8 mouse cellular contexts compared by ENCODE assay signal in the genomic region with DNA sequence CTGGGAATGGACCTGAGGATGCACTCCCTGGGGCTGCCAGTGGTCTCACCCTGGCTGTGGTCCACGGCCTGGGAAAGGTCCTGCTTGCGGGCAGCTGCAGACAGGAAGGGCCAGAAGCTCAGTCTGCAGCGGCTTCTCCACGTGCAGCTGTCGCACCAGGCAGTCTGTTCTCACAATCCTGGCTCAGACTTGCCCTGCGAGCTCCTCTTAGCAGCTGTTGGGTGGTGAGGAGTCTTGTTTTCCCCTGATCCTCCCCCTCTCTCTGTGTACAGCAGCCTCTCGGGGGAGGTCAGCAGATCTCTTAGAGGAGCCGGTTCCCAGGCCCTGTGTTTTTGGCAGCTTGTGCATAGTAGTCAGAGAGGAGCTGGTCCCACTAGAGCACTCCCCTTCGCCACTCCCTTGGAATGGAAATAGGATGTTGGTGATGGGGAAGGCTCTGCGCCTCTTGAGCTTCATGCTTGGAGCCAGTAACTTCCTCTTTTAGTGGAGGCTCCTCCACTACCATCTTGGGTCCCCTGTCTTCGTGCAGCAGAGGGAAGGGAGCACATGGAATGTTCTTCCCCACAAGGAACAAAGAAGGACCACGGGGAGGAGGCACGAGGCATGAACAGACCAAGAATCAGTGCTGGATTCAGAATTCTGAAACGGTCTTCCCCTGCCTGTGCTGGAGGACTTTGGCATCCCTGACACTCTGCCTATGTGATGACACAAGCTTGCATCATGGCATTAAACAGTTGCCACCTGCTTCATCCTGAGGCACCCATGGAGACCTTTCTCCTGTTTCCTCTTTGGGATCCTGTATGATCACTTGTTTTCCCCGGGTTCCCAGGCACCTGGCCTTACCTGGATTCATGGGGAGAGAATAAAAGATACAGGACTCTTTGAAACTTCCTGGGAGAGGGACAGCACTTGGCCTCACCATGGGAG. TPM values are rescaled to one million over a fixed set of nuclear protein-coding genes. Genes with fewer than 3 reads are reported as not detected.
DNase-seq lines count a peak whose midpoint lies in the region; ATAC-seq and TF ChIP-seq lines count a peak whose summit lies in the region.
"Had no signal": no experiment of that assay in that cellular context is flagged by ENCODE, and none has a peak within 500 bp of the region (broad histone marks: within the 10 kb centered on the region; RNA-seq: fewer than 3 reads in every experiment).

No protein-coding gene starts in this region.

- no peak overlapping the region for H3K4me2 ChIP-seq in midbrain, embryonic 13.5 days (replicated peaks)
- H3K4me2 ChIP-seq in hindbrain, embryonic 14.5 days (replicated peaks) = no peak overlapping the region
- H3K4me2 ChIP-seq in lung, embryonic 16.5 days (ENCODE audit: low read depth, low read length) = no peak overlapping the region
- no peak overlapping the region for H3K4me2 ChIP-seq in stomach, postnatal 0 days (replicated peaks; ENCODE audit: low read depth)

- no peak overlapping the region for H3K4me3 ChIP-seq in midbrain, embryonic 13.5 days (replicated peaks)
- no peak overlapping the region for H3K4me3 ChIP-seq in midbrain, embryonic 10.5 days
- no peak overlapping the region for H3K4me3 ChIP-seq in gastrocnemius, adult 2 months
- no peak overlapping the region for H3K4me3 ChIP-seq in hindbrain, embryonic 14.5 days (replicated peaks; ENCODE audit: low read length)
- no peak overlapping the region for H3K4me3 ChIP-seq in lung, embryonic 16.5 days (ENCODE audit: low read length)
- H3K4me3 ChIP-seq in stomach, postnatal 0 days (ENCODE audit: low read depth, low read length) = no peak overlapping the region

- H3K4me1 ChIP-seq in midbrain, embryonic 13.5 days (replicated peaks) = 0 out of 2 replicates have a peak, but pooled peaks cover 3% of the 10 kb centered on the region
- H3K4me1 ChIP-seq in midbrain, embryonic 10.5 days = peaks cover 7% of the 10 kb centered on the region; the same call in 1 of the 2 replicates
- H3K4me1 ChIP-seq in hindbrain, embryonic 14.5 days (replicated peaks; ENCODE audit: control insufficient read depth, insufficient read depth, low read length) = no peaks in the 10 kb centered on the region
- peaks cover 24% of the 10 kb centered on the region for H3K4me1 ChIP-seq in lung, embryonic 16.5 days (replicated peaks; ENCODE audit: control insufficient read depth, insufficient read depth, low read length)
- H3K4me1 ChIP-seq in stomach, postnatal 0 days (replicated peaks; ENCODE audit: control insufficient read depth, insufficient read depth) = peaks cover 2% of the 10 kb centered on the region; the same call in 1 of the 2 replicates

- intact Hi-C loops in gastrocnemius, adult 2 months (cut with DNase I) = no loop called here

- H3K9ac ChIP-seq in midbrain, embryonic 13.5 days (replicated peaks) = peak overlapping the region; percentile 50
- no peak overlapping the region for H3K9ac ChIP-seq in hindbrain, embryonic 14.5 days
- no peak overlapping the region for H3K9ac ChIP-seq in lung, embryonic 16.5 days (ENCODE audit: low read length)
- no peak overlapping the region for H3K9ac ChIP-seq in stomach, postnatal 0 days (ENCODE audit: low read length)
- H3K9ac ChIP-seq: liver, embryonic 14.5 days had no signal

- H3K27me3 ChIP-seq in midbrain, embryonic 13.5 days = no peaks in the 10 kb centered on the region
- H3K27me3 ChIP-seq in midbrain, embryonic 10.5 days (ENCODE audit: low read depth, poor library complexity, severe bottlenecking) = no peaks in the 10 kb centered on the region
- no peaks in the 10 kb centered on the region for H3K27me3 ChIP-seq in hindbrain, embryonic 14.5 days (ENCODE audit: control insufficient read depth, insufficient read depth, low read length)
- no peaks in the 10 kb centered on the region for H3K27me3 ChIP-seq in lung, embryonic 16.5 days (ENCODE audit: control insufficient read depth, insufficient read depth, low read depth, low read length)
- no peaks in the 10 kb centered on the region for H3K27me3 ChIP-seq in stomach, postnatal 0 days (ENCODE audit: control insufficient read depth, insufficient read depth, low read length)

- TF ChIP-seq EP300 in stomach, postnatal 0 days (optimal IDR thresholded peaks at IDR 0.05) = no peak

- H3K27ac ChIP-seq in midbrain, embryonic 13.5 days = no peak overlapping the region
- no peak overlapping the region for H3K27ac ChIP-seq in midbrain, embryonic 10.5 days (replicated peaks)
- peak overlapping the region; percentile 80 for H3K27ac ChIP-seq in gastrocnemius, adult 2 months
- 0 out of 2 replicates have a peak overlapping the region, but pooled peaks have one; percentile 5 for H3K27ac ChIP-seq in hindbrain, embryonic 14.5 days
- peak overlapping the region; percentile 72 for H3K27ac ChIP-seq in lung, embryonic 16.5 days (ENCODE audit: low read length)
- H3K27ac ChIP-seq in stomach, postnatal 0 days (replicated peaks) = peak overlapping the region; percentile 71
- H3K27ac ChIP-seq: liver, embryonic 14.5 days had no signal

- DNase-seq in midbrain, embryonic 10.5 days (ENCODE audit: low spot score) = no peak
- DNase-seq in gastrocnemius, adult 2 months = peak; percentile 80
- no peak for DNase-seq in hindbrain, embryonic 14.5 days (ENCODE audit: low spot score)
- DNase-seq in stomach, postnatal 0 days (ENCODE audit: low spot score) = peak; percentile 39

- 70% methylated on average over 15 of the region's 15 CpGs for WGBS in midbrain, embryonic 13.5 days
- 76% methylated on average over 15 of the region's 15 CpGs for WGBS in midbrain, embryonic 10.5 days
- 69% methylated on average over 15 of the region's 15 CpGs for WGBS in hindbrain, embryonic 14.5 days
- WGBS in lung, embryonic 16.5 days = 64% methylated on average over 15 of the region's 15 CpGs
- WGBS in stomach, postnatal 0 days = 53% methylated on average over 15 of the region's 15 CpGs

- 0 out of 2 replicates have a peak, but pooled peaks cover 6% of the 10 kb centered on the region for H3K36me3 ChIP-seq in midbrain, embryonic 13.5 days
- peaks cover 24% of the 10 kb centered on the region for H3K36me3 ChIP-seq in midbrain, embryonic 10.5 days
- no peaks in the 10 kb centered on the region for H3K36me3 ChIP-seq in hindbrain, embryonic 14.5 days (replicated peaks; ENCODE audit: control insufficient read depth, insufficient read depth)
- H3K36me3 ChIP-seq in lung, embryonic 16.5 days (ENCODE audit: control insufficient read depth, insufficient read depth, low read length) = peaks cover 16% of the 10 kb centered on the region
- peaks cover 12% of the 10 kb centered on the region; the same call in 1 of the 2 replicates for H3K36me3 ChIP-seq in stomach, postnatal 0 days (ENCODE audit: control insufficient read depth, insufficient read depth, low read length)

- no peak for ATAC-seq in midbrain, embryonic 13.5 days
- ATAC-seq in hindbrain, embryonic 14.5 days (ENCODE audit: low FRiP score) = no peak
- ATAC-seq in lung, embryonic 16.5 days (ENCODE audit: low read depth) = peak; percentile 87
- peak; percentile 79 for ATAC-seq in stomach, postnatal 0 days (ENCODE audit: low FRiP score, low TSS enrichment)
- no peak for ATAC-seq in inflammation-experienced regulatory T-cells, adult 6 months

- H3K9me3 ChIP-seq in midbrain, embryonic 13.5 days = no peaks in the 10 kb centered on the region
- H3K9me3 ChIP-seq in midbrain, embryonic 10.5 days (replicated peaks) = no peaks in the 10 kb centered on the region
- H3K9me3 ChIP-seq in hindbrain, embryonic 14.5 days (ENCODE audit: control insufficient read depth, low read length) = no peaks in the 10 kb centered on the region
- H3K9me3 ChIP-seq in lung, embryonic 16.5 days (ENCODE audit: control insufficient read depth, low read length) = no peaks in the 10 kb centered on the region
- H3K9me3 ChIP-seq in stomach, postnatal 0 days (ENCODE audit: control insufficient read depth, low read length) = no peaks in the 10 kb centered on the region

- no peak for TF ChIP-seq CTCF in gastrocnemius, adult 2 months (IDR thresholded peaks at IDR 0.05)
- TF ChIP-seq CTCF in stomach, postnatal 0 days (IDR thresholded peaks at IDR 0.05; ENCODE audit: low read depth) = no peak

RNA-seq across cellular contexts. Expression of a gene that starts 14.3 kb away (rescaled TPM):
- 149 and 151 TPM in 2 replicates for polyA plus RNA-seq in midbrain, embryonic 13.5 days (2015; fragmentation: Nextera tagmentation; extraction: Ambion mirVana)
- 123 and 131 TPM in 2 replicates for polyA plus RNA-seq in midbrain, embryonic 10.5 days (2016; fragmentation: Nextera tagmentation; extraction: Ambion mirVana)
- 10 to 100 TPM; 42.4 to 49.5 TPM for total RNA-seq in gastrocnemius, adult 2 months (2021)
- 144 and 153 TPM in 2 replicates for polyA plus RNA-seq in hindbrain, embryonic 14.5 days (2014; fragmentation: Nextera tagmentation; extraction: Ambion mirVana)
- polyA plus RNA-seq in lung, embryonic 16.5 days (2015; fragmentation: Nextera tagmentation; extraction: Ambion mirVana) = 91.1 and 92.7 TPM in 2 replicates
- polyA plus RNA-seq in stomach, postnatal 0 days (2015; fragmentation: Nextera tagmentation; extraction: Ambion mirVana) = 106 and 110 TPM in 2 replicates
- polyA plus RNA-seq in inflammation-experienced regulatory T-cells, adult 6 months (2017; shearing (Covaris generic)) = 10 to 100 TPM; 63.5 to 83.2 (median 70.3) TPM

RNA-seq across cellular contexts. Expression of a gene that starts 33.4 kb away (rescaled TPM):
- polyA plus RNA-seq in midbrain, embryonic 13.5 days (2015; fragmentation: Nextera tagmentation; extraction: Ambion mirVana) = 2.3 and 2.8 TPM in 2 replicates
- 6.7 and 7.7 TPM in 2 replicates for polyA plus RNA-seq in midbrain, embryonic 10.5 days (2016; fragmentation: Nextera tagmentation; extraction: Ambion mirVana)
- total RNA-seq in gastrocnemius, adult 2 months (2021) = 1 to 10 TPM; 1.5 to 2.1 TPM
- polyA plus RNA-seq in hindbrain, embryonic 14.5 days (2014; fragmentation: Nextera tagmentation; extraction: Ambion mirVana) = 2.8 and 3.5 TPM in 2 replicates
- polyA plus RNA-seq in lung, embryonic 16.5 days (2015; fragmentation: Nextera tagmentation; extraction: Ambion mirVana) = 15.1 and 15.7 TPM in 2 replicates
- 5.7 and 6.7 TPM in 2 replicates for polyA plus RNA-seq in stomach, postnatal 0 days (2015; fragmentation: Nextera tagmentation; extraction: Ambion mirVana)
- polyA plus RNA-seq in inflammation-experienced regulatory T-cells, adult 6 months (2017; shearing (Covaris generic)) = 10 to 100 TPM; 11.4 to 28.1 (median 26.5) TPM

RNA-seq across cellular contexts. Expression of a gene that starts 43.7 kb away (rescaled TPM):
- 199 and 202 TPM in 2 replicates for polyA plus RNA-seq in midbrain, embryonic 13.5 days (2015; fragmentation: Nextera tagmentation; extraction: Ambion mirVana)
- polyA plus RNA-seq in midbrain, embryonic 10.5 days (2016; fragmentation: Nextera tagmentation; extraction: Ambion mirVana) = 170 and 198 TPM in 2 replicates
- total RNA-seq in gastrocnemius, adult 2 months (2021) = 100 to 1,000 TPM; 190 to 208 TPM
- polyA plus RNA-seq in hindbrain, embryonic 14.5 days (2014; fragmentation: Nextera tagmentation; extraction: Ambion mirVana) = 160 and 167 TPM in 2 replicates
- polyA plus RNA-seq in lung, embryonic 16.5 days (2015; fragmentation: Nextera tagmentation; extraction: Ambion mirVana) = 150 and 170 TPM in 2 replicates
- 92.4 and 96.0 TPM in 2 replicates for polyA plus RNA-seq in stomach, postnatal 0 days (2015; fragmentation: Nextera tagmentation; extraction: Ambion mirVana)
- 100 to 1,000 TPM; 127 to 172 (median 157) TPM for polyA plus RNA-seq in inflammation-experienced regulatory T-cells, adult 6 months (2017; shearing (Covaris generic))

Comparison
In these comparisons a context has a peak if more than half of its experiments do, and no peak if none do; other contexts are left out.
1. ATAC-seq: peak in lung, embryonic 16.5 days (single experiment) and stomach, postnatal 0 days (single experiment); none in midbrain, embryonic 13.5 days (single experiment), hindbrain, embryonic 14.5 days (single experiment) and inflammation-experienced regulatory T-cells, adult 6 months (single experiment).
2. H3K27ac ChIP-seq: peak in gastrocnemius, adult 2 months (single experiment), hindbrain, embryonic 14.5 days (single experiment), lung, embryonic 16.5 days (single experiment) and stomach, postnatal 0 days (single experiment); none in midbrain, embryonic 13.5 days (single experiment) and midbrain, embryonic 10.5 days (single experiment).
3. DNase-seq: peak in gastrocnemius, adult 2 months (single experiment) and stomach, postnatal 0 days (single experiment); none in midbrain, embryonic 10.5 days (single experiment) and hindbrain, embryonic 14.5 days (single experiment).